Mouse (Mus musculus): ENCODE measurements at regions not wholly inside any gene's neighbourhood (a gene's known extent, or its start where the extent isn't known, plus 50 kb on each side); places are given as distances from the start of the nearest gene placed in this dataset.
A peak's percentile ranks its signal among the peaks of the same experiment; 100 is the strongest.

DNA sequence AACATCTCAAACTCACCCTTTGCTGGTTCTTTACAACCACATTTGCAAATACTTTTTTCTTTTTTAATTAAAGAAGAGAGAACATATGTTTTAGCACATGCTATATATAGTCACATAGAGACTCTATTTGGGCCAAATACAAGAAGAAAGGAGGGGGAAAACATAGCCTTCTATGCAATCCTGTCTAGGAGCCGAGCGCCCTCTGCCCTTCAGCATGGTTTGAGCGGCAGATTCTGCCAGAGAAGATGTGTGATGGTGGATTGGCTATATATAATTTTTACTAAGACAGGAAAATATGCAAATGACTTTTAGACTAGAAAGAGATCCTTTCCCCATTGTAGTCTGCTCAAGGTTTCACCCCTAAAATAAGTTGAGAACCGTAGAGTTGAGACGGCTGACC lies 60.0 kb upstream of the Myom1 start:
- no peak for DNase-seq

DNA sequence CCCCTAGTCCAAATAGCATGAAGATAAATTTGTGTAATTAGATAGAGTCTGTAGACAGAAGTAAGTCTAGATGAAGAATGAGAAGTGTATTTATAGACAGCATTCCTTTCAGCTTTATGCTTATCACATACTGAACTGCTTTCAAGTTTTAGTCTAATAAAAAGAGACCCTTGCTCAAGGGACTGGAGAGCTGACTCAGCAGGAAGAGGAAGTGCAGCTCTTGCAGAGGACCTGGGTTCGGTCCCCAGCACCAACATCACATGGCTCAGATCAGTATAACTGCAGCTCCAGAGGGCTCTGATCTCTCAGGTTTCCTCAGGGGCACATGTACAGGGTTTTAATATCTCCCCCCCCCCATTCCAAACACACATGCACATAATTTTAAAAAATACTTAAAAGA lies 68.2 kb upstream of the Myom1 start:
- DNase-seq = no peak

DNA sequence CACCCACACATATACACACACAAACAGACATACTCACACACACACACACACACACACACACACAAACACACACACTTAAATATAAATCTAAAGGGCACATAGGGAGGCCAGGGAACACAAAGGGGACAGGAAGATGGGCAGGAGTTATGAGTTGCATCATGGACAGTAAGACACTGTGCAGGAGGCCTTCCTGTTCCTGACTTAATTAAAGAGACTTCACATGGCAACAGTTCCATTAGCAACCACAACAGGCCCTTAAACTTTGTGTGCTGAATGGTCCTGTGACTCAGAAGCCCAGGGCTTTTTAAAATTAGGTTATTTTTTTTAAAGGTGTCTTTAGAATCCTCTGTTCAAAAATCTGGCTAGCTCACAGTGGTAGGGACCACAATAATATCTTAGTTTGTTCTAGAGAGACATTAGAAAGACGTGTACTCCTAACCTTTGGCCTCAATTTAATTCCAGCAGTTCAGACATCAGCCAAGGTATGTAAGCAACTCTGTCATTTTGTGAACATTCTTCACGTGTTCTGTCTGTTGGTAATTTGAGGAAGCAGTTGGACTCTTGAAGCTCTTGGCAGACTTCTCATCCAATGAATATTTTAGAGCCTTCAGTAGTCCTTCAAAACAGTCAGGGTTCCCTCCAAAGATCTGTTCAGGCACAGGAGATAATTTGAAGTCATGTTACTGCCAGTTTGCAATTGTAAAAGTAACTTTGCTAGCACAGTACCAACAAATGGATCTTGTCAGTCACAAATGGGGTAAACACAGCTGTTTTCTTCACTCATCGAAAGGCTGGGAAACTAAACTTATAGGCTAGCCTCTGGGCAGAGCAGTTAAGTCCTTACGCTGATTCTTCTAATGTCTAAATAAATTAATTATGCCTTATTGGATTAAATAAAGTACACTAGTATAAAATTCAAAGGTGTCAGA lies 69.0 kb upstream of the Myom1 start:
- no peak for DNase-seq

DNA sequence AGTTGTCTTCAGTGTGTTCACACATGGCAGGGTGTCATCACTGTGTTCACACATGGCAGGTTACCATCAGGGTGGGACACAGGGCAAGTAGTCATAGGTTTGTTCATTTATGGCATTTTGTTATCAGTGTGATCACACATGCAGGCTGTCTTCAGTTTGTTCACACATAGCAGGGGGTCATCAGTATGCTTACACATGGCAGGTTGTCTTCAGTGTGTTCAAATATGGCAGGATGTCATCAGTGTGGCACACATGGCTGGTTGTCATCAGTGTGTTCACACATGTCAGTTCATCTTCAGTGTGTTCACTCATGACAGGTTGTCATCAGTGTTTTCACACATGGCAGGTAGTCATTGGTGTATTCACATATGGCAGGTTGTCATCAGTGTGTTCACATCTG lies 69.9 kb upstream of the Myom1 start:
- no peak for DNase-seq

DNA sequence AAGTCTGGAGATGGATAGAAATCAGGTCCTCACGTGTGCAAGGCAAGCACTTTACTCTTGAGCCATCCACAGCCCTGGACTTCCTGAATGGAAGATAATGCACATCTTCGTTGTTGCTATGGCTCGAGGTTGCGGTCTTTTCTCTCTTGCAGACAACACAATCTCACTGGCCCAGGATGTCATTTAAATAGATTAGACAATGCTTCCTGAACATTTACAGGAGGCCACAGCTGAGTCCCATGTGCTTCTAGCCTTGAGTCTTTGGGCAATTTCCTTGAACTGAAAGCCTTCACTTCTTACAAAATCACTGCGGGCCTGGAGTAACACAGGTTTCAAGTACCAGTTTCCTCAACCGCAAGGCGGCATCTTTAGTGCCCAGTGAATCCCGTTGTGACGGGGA lies 71.8 kb upstream of the Myom1 start:
- no peak for DNase-seq

DNA sequence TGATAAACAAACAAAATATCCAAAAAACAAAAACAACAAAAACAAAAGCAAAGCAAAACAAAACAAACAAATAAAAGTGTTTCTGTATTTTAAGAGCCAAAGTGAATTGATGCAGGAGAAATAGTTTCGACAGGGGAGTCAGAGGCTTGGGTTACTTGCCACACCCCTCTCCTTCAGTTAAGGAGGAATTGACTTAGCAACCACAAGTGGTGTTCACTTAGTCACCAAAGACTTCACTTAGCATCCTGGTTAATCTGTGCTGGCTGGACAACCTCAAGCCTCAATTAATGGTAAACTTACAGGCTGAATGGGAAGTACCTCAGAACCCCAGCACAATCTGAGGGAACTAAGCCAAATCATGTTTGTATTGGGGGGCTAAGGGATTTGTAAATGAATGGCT lies 72.9 kb upstream of the Myom1 start:
- DNase-seq = no peak

DNA sequence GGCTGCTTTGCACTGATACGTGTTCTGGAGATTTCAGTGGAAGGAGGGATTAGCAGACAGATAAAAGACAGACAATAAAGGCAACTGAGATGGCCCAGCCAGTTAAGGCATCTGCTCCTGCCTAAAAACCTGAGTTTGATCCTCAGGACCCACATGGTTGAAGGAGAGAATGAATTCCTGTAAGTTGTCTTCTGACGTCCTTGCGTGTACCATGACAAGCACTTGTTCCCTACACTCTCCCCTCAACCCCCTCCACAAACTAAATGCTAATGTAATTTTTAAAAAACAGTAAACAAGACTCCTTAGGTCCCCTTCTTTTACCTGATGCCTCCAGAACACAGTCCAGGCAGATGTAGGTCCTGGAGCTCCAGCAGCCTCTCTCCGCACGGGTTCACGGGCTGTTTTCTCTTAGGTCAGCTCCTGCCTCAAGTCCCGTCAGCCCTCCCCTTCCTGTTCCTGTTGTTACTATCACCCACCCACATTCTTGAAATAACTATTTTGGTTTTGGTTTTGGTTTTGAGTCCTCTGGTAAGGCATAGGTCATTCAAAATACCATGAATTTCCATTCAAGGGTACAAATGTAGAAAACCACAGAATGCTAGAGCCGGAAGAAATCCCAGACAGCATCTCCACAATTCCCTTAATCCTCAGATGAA lies 71.3 kb upstream of the Tgif1 start:
- no peak for DNase-seq

DNA sequence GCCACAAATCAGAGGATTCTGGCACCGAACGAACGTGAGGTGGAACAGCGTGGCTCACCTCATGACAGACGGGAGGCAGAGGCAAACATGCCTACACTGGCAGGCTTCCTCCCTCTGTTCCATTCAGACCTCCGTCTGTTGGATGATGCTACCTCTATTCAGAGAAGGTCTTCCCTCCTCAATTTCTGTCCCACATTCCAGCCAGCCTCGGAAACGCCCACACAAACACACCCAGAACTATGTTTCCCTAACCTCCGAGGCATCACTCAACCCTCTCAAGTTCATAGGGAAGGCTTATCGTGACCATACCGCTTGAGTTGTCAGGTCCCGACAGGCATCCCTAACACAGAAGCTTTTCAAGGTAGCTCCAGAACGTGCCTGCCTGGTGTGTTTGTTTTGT lies 68.3 kb upstream of the Tgif1 start:
- no peak for DNase-seq

DNA sequence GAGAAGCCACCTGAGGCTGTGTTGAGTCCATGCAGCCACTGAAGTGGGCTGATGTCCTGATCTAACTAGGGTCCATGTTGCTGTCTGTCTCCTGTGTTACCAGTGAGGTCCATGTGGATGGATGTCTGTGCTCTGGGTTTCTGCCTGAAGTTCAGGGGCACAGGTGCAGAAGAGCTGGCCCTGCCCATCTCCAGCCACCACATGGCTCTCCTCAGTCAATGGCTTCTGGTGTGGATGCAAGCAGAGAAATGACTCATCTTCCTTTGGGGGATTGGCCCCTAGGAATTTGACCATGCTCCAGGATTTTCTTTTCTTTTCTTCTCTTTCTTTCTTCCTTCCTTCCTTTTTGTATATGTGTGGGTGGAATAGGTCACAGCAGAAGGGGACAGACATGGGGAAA lies 66.8 kb upstream of the Tgif1 start:
- DNase-seq = no peak

DNA sequence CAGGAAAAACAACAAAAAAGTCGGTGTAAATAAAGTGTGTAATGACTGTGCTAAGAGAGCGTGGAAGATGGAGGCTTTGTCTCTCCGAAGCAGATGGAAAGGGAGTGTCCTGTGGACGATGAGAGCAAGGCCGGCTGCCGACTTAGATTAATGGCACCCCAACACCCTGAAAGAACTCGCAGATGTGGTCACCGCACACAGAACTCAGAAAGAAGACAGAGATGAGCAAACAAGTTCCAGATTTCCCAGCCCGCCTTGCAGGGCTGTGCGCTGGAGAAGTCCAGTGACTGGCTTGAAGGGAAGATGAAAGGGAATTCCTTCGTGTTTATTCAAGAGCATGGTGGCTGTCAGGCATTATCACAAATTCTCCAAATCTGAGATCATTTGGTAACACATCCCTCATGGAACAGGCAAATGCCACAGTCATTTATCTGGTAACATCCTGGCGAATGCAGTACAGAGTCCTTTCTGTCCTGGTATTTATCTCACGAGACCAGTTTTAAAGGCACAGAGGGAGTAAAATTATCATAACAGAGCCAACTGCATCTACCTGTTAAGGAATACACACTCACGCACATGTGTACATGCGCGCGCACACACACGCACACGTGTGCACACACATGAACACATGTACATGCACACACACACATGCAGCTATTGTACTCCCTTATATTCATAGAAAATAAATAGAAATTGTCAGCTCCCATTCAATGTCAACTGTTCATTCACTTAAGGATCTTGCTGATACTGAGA lies 64.0 kb upstream of the Tgif1 start:
- peak; percentile 63 for DNase-seq

DNA sequence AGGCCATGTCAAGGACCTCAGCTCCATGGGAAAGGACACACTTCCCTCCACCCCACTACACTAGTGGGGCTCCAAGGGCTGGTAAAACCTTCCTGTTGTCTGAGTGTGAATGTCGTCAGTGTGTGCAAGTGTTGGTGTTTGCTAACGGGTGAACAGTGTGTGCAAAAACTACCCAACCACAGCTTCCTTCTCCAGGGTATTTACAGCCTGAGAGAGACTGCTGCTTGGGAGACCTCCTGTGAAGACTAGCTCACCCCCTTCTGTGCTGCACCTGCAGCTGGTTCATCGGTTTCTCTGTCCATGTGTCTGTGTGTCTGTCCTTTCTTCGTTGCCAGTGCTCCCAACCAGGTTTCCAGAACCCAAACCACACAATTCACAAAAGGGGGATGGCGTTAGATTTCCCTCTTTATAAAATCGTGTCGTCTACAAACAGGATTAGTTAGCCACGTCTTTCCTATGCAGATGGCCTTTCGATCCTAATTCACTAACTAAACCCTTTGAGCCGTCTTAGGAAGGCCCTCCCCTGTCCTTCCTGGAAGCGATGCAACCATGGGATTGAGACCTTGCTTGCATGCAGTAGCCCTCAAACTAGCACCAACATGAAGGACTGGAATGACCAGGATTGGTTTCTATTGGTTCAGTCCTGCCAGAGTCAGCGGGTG lies 62.9 kb upstream of the Tgif1 start:
- no peak for DNase-seq

DNA sequence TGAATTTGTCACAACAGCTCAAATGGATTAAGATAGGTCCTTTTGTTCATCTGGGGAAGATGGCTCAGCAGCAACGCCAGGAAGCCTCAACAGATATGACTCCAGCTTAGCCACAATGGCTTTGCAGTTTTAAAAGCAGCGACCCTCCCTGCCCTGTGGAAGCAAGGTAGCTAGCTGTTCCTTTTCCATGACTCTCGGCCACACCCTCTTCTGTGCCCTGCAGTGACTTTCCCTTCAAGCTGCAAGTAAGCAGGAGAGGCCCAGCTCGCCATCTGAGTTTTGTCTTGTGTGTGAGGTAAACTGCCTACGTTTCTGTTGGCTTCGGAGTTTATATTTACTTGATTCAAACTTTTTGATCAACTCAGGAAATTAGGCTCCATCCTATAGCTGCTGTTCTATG lies 62.1 kb upstream of the Tgif1 start:
- no peak for DNase-seq

DNA sequence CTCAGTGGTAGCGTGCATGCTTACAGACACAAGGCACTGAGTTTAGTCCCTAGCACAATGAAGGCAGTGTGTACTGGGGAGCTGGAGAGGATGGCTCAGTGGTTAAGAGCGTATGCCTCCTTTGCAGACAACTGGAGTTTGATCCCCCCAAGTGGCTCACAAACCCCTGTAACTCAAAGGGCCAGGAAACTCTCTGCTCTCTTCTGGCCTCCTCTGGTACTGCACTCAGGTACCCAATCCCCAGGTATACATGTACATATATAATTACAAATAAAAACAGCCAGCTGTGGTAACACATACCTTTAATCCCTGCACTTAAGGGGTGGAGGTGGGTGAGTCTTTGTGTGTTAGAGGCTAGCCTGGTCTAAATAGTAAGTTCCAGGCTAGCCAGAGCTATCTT lies 56.9 kb upstream of the Tgif1 start:
- no peak for DNase-seq

DNA sequence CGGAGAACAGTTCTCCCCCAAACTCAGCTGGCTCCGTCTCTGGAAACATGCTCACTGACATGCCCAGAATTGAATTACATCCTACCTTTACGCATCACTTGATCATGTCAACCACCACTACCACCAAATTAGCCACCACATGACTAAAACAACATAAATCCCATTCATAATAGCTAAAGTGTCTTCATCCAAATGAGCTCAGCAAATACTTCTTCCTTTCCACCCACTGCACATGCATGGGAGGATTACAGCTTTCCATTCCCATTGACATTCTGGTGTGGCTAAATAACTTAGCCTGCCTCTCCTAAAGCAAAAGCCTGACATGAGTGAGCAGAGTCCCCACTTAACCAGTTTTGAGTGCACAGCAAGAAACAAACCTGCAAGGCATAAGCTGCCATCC lies 56.2 kb upstream of the Tgif1 start:
- no peak for DNase-seq

DNA sequence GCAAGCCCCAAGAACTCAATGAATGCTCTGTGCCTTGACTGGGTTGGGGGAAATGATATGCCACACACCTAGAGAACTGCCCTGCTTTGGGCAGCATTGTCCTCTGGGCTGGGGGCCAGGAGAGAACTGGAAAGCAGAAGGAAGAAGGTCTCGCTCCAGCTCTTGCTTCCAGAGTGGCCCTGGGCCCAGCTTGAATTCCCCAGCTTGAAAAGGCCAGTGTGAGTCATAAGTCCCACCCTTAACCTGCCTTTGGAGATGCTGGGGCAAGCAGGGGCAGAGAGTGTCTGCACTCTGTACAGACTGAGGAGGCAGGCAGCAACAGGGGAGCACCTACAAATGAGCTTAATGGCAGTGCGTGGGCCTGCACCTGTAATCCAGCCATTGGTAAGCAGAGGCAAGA lies 55.0 kb upstream of the Tgif1 start:
- no peak for DNase-seq

Measured in embryo, embryonic 11 days (tissue).